Mouse (Mus musculus): ENCODE data around the gene Swt1. TPM values are rescaled to one million over a fixed set of nuclear protein-coding genes. Genes with fewer than 3 reads are reported as not detected.

Gene Swt1
- polyA plus RNA-seq, 1 experiment from 2014 or later = 18.3 TPM

DNA sequence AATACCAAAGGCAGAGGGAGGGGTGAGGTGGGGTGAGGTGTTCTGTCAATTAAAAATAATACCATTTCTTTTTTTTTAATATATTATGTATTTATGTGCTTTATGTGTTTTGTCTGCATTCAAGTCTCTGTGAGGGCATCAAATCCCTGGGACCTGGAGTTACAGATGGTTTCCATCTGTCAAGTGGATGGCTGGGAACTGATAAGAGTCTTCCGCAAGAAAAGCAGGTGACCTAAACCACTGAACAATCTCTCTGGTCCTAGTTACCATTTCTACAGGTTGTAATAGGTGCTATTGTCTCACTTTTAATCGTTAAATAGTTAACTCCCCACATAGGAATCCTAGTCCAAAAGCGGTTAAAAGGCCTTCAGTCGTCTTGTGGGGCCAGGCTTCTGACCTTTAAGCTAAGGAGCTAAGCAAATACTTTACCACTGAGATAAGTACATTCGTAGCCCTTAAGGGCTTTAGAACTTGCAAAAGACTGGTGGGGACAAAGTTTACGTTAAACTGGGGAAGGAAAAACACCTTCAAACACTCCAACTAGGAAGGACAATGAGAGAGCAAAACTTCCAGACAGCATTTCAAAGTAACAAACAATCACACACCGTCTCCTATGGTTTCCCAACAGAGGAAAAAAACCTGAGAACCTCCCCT, 1.2 kb downstream of the Swt1 start:
- Histone ChIP-seq H3K27me3 (ENCODE audit: insufficient read depth, poor library complexity, severe bottlenecking) (no peaks in the 10 kb centered on the region), H3K27ac (peak overlapping the region; percentile 98; the same call in 1 of the 2 replicates), H3K4me3 (peak overlapping the region; percentile 96), H3K4me1 (peaks cover 14% of the 10 kb centered on the region), H3K36me3 (peaks cover 8% of the 10 kb centered on the region; the same call in 1 of the 2 replicates), H3K9me3 (no peaks in the 10 kb centered on the region)
- DNase-seq (ENCODE audit: low spot score) = no peak
- 9% methylated on average over 7 of the region's 7 CpGs for WGBS

- WGBS = 57% methylated on average over 3 of the region's 3 CpGs
- Histone ChIP-seq H3K4me1 (0 out of 2 replicates have a peak, but pooled peaks cover 5% of the 10 kb centered on the region), H3K4me3 (no peak overlapping the region), H3K36me3 (peaks cover 40% of the 10 kb centered on the region), H3K27ac (no peak overlapping the region), H3K27me3 (ENCODE audit: insufficient read depth, poor library complexity, severe bottlenecking) (no peaks in the 10 kb centered on the region), H3K9me3 (no peaks in the 10 kb centered on the region)
- DNase-seq (ENCODE audit: low spot score) = no peak
Measured at GRCm38 (mm10) chr1:151422178-151422577, 6.1 kb downstream of the Swt1 start.

DNA sequence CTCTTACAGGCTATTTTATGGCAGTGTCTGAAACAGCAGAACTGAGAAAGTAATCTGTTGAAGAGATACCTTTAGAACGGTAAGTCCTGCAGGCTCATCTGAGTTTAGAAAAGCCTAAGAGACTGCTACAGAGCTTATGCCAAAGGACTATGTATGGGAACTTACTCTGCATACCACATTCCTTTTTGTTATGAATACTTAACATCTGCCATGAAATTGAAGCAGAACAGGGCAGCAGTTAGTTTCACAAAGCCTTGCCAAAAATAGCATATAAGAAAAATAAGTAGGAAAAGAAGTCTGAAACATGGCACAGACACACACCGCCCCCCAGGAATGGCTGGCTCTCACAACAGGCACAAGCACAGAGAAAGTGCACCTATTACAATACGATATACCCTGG, 18.4 kb downstream of the Swt1 start:
- DNase-seq (ENCODE audit: low spot score) = no peak
- Histone ChIP-seq H3K4me1 (no peaks in the 10 kb centered on the region), H3K27ac (no peak overlapping the region), H3K4me3 (no peak overlapping the region), H3K27me3 (ENCODE audit: insufficient read depth, poor library complexity, severe bottlenecking) (no peaks in the 10 kb centered on the region), H3K36me3 (peaks cover 51% of the 10 kb centered on the region), H3K9me3 (no peaks in the 10 kb centered on the region)
- 90% methylated on average over 3 of the region's 3 CpGs for WGBS

GRCm38 (mm10) chr1:151390029-151390428, 38.2 kb downstream of the Swt1 start:
- no peak overlapping the region for H3K4me3 ChIP-seq
- 94% methylated on average over 1 of the region's 1 CpGs for WGBS
- no peak for DNase-seq (ENCODE audit: low spot score)
- no peaks in the 10 kb centered on the region for H3K27me3 ChIP-seq (ENCODE audit: insufficient read depth, poor library complexity, severe bottlenecking)
- H3K4me1 ChIP-seq = no peaks in the 10 kb centered on the region
- peaks cover 26% of the 10 kb centered on the region for H3K36me3 ChIP-seq
- H3K27ac ChIP-seq = no peak overlapping the region
- no peaks in the 10 kb centered on the region for H3K9me3 ChIP-seq

GRCm38 (mm10) chr1:151377353-151377752, 50.9 kb downstream of the Swt1 start:
- 89% methylated on average over 3 of the region's 3 CpGs for WGBS
- Histone ChIP-seq H3K27ac (no peak overlapping the region), H3K4me1 (no peaks in the 10 kb centered on the region), H3K4me3 (no peak overlapping the region), H3K9me3 (no peaks in the 10 kb centered on the region), H3K27me3 (ENCODE audit: insufficient read depth, poor library complexity, severe bottlenecking) (no peaks in the 10 kb centered on the region), H3K36me3 (peaks cover 27% of the 10 kb centered on the region; the same call in 1 of the 2 replicates)
- no peak for DNase-seq (ENCODE audit: low spot score)

DNA sequence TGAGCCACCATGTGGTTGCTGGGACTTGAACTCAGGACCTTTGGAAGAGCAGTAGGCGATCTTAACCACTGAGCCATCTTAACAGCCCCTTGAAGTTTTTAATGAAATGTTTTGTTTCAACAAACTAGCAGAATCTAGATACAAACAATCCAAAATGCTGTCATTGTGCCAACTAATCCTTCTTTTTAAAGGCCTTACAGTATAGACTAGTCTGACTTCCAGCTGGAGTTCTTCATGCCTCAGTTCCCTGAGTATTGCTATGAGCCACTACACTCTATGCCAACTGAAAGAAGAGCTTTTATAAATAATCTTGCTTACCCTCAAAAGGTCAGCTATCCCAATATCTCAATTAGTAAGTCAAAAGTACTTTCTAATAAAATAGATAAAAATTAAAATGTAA, 55.4 kb downstream of the Swt1 start:
- Histone ChIP-seq H3K27ac (no peak overlapping the region), H3K9me3 (no peaks in the 10 kb centered on the region), H3K4me1 (no peaks in the 10 kb centered on the region), H3K4me3 (no peak overlapping the region), H3K27me3 (ENCODE audit: insufficient read depth, poor library complexity, severe bottlenecking) (no peaks in the 10 kb centered on the region), H3K36me3 (peaks cover 29% of the 10 kb centered on the region)
- WGBS = 88% methylated on average over 1 of the region's 1 CpGs
- no peak for DNase-seq (ENCODE audit: low spot score)

DNA sequence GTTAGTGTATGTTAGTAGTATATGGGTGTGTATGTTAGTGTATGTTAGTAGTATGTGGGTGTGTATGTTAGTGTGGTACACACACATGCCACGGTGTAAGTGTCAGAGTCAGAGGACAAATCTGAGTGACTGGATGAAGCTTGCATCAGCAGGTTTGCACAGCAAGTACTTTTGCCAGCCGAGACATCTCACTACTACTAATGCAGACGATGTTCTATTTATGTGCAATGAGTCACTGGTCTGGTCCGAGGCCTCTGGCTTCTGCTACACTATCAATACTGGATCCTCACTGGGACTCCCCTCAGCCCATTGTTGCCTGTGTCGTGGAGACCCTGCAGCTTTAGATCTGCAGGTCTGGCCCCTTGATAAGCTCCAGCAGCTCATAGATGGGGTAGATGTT, 56.7 kb downstream of the Swt1 start:
- 35% methylated on average over 5 of the region's 5 CpGs for WGBS
- Histone ChIP-seq H3K4me3 (no peak overlapping the region), H3K4me1 (no peaks in the 10 kb centered on the region), H3K27ac (peak overlapping the region; percentile 24; the same call in 1 of the 2 replicates), H3K36me3 (peaks cover 36% of the 10 kb centered on the region), H3K9me3 (no peaks in the 10 kb centered on the region), H3K27me3 (ENCODE audit: insufficient read depth, poor library complexity, severe bottlenecking) (no peaks in the 10 kb centered on the region)
- DNase-seq (ENCODE audit: low spot score) = peak; percentile 89

- Histone ChIP-seq H3K9me3 (no peaks in the 10 kb centered on the region), H3K27me3 (ENCODE audit: insufficient read depth, poor library complexity, severe bottlenecking) (no peaks in the 10 kb centered on the region), H3K4me3 (no peak overlapping the region), H3K36me3 (peaks cover 42% of the 10 kb centered on the region), H3K4me1 (no peaks in the 10 kb centered on the region), H3K27ac (no peak overlapping the region)
- WGBS = 82% methylated on average over 3 of the region's 3 CpGs
- no peak for DNase-seq (ENCODE audit: low spot score)
Measured at GRCm38 (mm10) chr1:151370573-151370972, 57.7 kb downstream of the Swt1 start.

DNA sequence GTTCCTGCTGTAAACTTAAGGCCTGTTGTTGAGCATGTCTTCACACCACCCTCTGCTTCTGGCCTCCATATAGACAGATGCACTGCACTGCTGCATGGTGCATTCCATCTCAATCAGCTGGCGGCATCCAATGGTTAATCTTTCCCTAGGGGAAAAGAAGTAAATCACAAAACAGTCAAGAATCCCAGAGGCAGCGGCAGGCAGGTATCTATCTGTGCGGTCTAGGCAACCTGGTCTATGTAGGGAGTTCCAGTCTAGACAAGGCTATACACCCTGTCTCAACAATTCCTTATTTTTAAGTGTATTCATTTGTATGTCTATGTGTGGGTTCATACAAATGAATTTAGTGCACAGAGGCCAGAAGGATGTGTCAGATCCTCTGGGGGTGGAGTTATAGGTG, 59.8 kb downstream of the Swt1 start:
- Histone ChIP-seq H3K36me3 (peaks cover 59% of the 10 kb centered on the region), H3K4me1 (no peaks in the 10 kb centered on the region), H3K27ac (no peak overlapping the region), H3K27me3 (ENCODE audit: insufficient read depth, poor library complexity, severe bottlenecking) (no peaks in the 10 kb centered on the region), H3K9me3 (no peaks in the 10 kb centered on the region), H3K4me3 (no peak overlapping the region)
- DNase-seq (ENCODE audit: low spot score) = no peak
- 95% methylated on average over 3 of the region's 3 CpGs for WGBS

GRCm38 (mm10) chr1:151367721-151368324, 60.4 kb downstream of the Swt1 start:
- Histone ChIP-seq H3K4me3 (no peak overlapping the region), H3K36me3 (peaks cover 66% of the 10 kb centered on the region), H3K9me3 (no peaks in the 10 kb centered on the region), H3K27ac (no peak overlapping the region), H3K27me3 (ENCODE audit: insufficient read depth, poor library complexity, severe bottlenecking) (no peaks in the 10 kb centered on the region), H3K4me1 (no peaks in the 10 kb centered on the region)
- DNase-seq (ENCODE audit: low spot score) = no peak
- WGBS = 87% methylated on average over 5 of the region's 5 CpGs

DNA sequence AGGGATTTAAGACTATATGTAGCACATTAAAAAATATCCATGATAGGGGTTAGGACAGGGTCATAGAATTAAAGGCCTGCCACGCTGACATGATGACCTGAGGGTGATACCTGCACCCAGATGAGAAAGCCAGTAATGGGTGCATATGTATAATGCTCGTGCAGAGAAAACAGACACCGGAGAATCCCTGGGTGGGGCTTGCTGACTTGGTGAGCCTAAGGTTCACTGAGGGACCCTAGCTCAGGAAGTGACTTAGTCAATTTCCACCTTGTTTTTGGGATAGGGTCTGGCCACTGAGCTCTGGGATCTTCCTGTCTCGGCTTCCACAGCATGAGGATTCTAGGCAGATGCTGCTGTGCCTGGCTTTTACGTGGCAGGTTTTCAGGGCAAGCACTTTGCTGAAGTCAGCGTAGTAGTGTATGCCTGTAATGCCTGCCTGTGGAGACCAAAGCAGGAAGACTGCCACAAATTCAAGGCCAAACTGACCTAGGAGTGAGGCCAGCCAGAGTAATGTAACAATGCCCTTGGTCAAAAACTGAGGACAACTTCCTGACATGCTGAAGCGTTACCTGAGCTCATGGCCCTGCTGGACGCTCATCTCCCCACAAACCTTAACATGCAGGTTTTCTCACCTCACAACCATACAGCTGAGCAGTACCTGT, 61.2 kb downstream of the Swt1 start:
- Histone ChIP-seq H3K36me3 (peaks cover 73% of the 10 kb centered on the region), H3K9me3 (no peaks in the 10 kb centered on the region), H3K27ac (no peak overlapping the region), H3K27me3 (ENCODE audit: insufficient read depth, poor library complexity, severe bottlenecking) (no peaks in the 10 kb centered on the region), H3K4me3 (no peak overlapping the region), H3K4me1 (no peaks in the 10 kb centered on the region)
- 81% methylated on average over 8 of the region's 8 CpGs for WGBS
- no peak for DNase-seq (ENCODE audit: low spot score)

- no peak for DNase-seq (ENCODE audit: low spot score)
- Histone ChIP-seq H3K27ac (no peak overlapping the region), H3K9me3 (no peaks in the 10 kb centered on the region), H3K4me3 (no peak overlapping the region), H3K36me3 (peaks cover 99% of the 10 kb centered on the region), H3K27me3 (ENCODE audit: insufficient read depth, poor library complexity, severe bottlenecking) (no peaks in the 10 kb centered on the region), H3K4me1 (no peaks in the 10 kb centered on the region)
- WGBS = 90% methylated on average over 3 of the region's 3 CpGs
Measured at GRCm38 (mm10) chr1:151359374-151359773, 68.9 kb downstream of the Swt1 start.

GRCm38 (mm10) chr1:151355994-151356393, 72.3 kb downstream of the Swt1 start:
- WGBS = 95% methylated on average over 5 of the region's 5 CpGs
- Histone ChIP-seq H3K4me1 (no peaks in the 10 kb centered on the region), H3K36me3 (peaks cover 99% of the 10 kb centered on the region)

More at GRCm38 (mm10) chr1:151355994-151356393, 72.3 kb downstream of the Swt1 start:
- DNase-seq (ENCODE audit: low spot score) = no peak
- no peak overlapping the region for H3K27ac ChIP-seq
- no peak overlapping the region for H3K4me3 ChIP-seq
- H3K9me3 ChIP-seq = no peaks in the 10 kb centered on the region
- no peaks in the 10 kb centered on the region for H3K27me3 ChIP-seq (ENCODE audit: insufficient read depth, poor library complexity, severe bottlenecking)

All from heart, embryonic 10.5 days (tissue).